Mouse (Mus musculus) ES-E14 (cell line): Measurements from ENCODE around the gene S100a4. TPM values are rescaled to one million over a fixed set of nuclear protein-coding genes. Genes with fewer than 3 reads are reported as not detected.

Source experiments
- DNase-seq: peaks from one replicate; pipeline ENCODE4 v3.0.0-alpha.2; 2013; ENCODE audit warnings: low read depth, low spot score
- H3K27ac ChIP-seq: 2 replicates; pipeline ENCODE4 v1.5.1; 2012; ENCODE audit warnings: low read depth, mild to moderate bottlenecking, low read length, moderate library complexity, mixed read lengths; ENCODE audit not compliant: poor library complexity, insufficient read depth, severe bottlenecking
- H3K36me3 ChIP-seq: 2 replicates; pipeline ENCODE4 v1.6.1; 2012; ENCODE audit warnings: mild to moderate bottlenecking, low read length, moderate library complexity, mixed read lengths; ENCODE audit not compliant: control insufficient read depth, poor library complexity, insufficient read depth, severe bottlenecking
- H3K4me1 ChIP-seq, 2 experiments: fragments of 150-350 bp in 1 of 2; sonication (generic) in 1 of 2; 2 replicates each; pipeline ENCODE4 v1.6.1; 2012; ENCODE audit warnings: low read length in 2 of 2, mild to moderate bottlenecking in 1 of 2, mixed read lengths in 1 of 2; ENCODE audit not compliant: control insufficient read depth in 2 of 2, insufficient read depth in 2 of 2, poor library complexity in 1 of 2
- H3K4me3 ChIP-seq, 2 experiments: fragments of 150-350 bp in 1 of 2; sonication (generic) in 1 of 2; 2 replicates each; pipeline ENCODE4 v1.5.1; 2012; ENCODE audit warnings: low read length in 2 of 2, low read depth in 1 of 2, mild to moderate bottlenecking in 1 of 2, mixed read lengths in 1 of 2; ENCODE audit not compliant: insufficient read depth in 1 of 2, poor library complexity in 1 of 2, severe bottlenecking in 1 of 2
- H3K9ac ChIP-seq: 2 replicates; pipeline ENCODE4 v1.6.1; 2012; ENCODE audit warnings: low read depth, mild to moderate bottlenecking, low read length, mixed read lengths; ENCODE audit not compliant: poor library complexity, insufficient read depth, severe bottlenecking
- H3K9me3 ChIP-seq: fragments of 150-350 bp; sonication (generic); 2 replicates; pipeline ENCODE4 v1.6.1; 2012; ENCODE audit warnings: low read depth, mild to moderate bottlenecking, low read length; ENCODE audit not compliant: control insufficient read depth, insufficient read depth
- CHD2 ChIP-seq: IDR thresholded peaks from 2 replicates; pipeline ENCODE4 v1.6.1; 2014; ENCODE audit warnings: mild to moderate bottlenecking, low read depth, low read length, inconsistent platforms
- HCFC1 ChIP-seq: IDR thresholded peaks from 2 replicates; pipeline ENCODE4 v1.6.1; 2012; ENCODE audit warnings: low read length, inconsistent platforms, borderline replicate concordance; ENCODE audit not compliant: insufficient read depth
- MAFK ChIP-seq: IDR thresholded peaks from 2 replicates; pipeline ENCODE4 v1.6.1; 2014; ENCODE audit warnings: mild to moderate bottlenecking, low read depth, low read length, inconsistent platforms; ENCODE audit not compliant: insufficient read depth
- ZC3H11A ChIP-seq: IDR thresholded peaks from 2 replicates; pipeline ENCODE4 v1.6.1; 2012; ENCODE audit warnings: low read depth, mild to moderate bottlenecking, inconsistent platforms, low read length, borderline replicate concordance
- ZNF384 ChIP-seq: IDR thresholded peaks from 2 replicates; pipeline ENCODE4 v1.6.1; 2012; ENCODE audit warnings: low read depth, low read length, inconsistent platforms
- in situ Hi-C, 2 experiments: fragments of 600-800 bp; cut with MboI; formaldehyde crosslinking; loops; one replicate each; pipeline ENCODE4 v1.15.1; 2025; ENCODE audit warnings: low sequenced_read_pairs in 2 of 2, inconsistent platforms in 1 of 2; ENCODE audit not compliant: unreplicated experiment in 2 of 2
- total RNA-seq: library from RNA; depleted of rRNA; stranded (reverse); fragments of 300-350 nt; gene quantifications from 2 replicates; pipeline ENCODE4 v1.2.3, GENCODE M21; 2012

S100a4 gene
- total RNA-seq, 1 experiment, result 6.9 TPM

DNA sequence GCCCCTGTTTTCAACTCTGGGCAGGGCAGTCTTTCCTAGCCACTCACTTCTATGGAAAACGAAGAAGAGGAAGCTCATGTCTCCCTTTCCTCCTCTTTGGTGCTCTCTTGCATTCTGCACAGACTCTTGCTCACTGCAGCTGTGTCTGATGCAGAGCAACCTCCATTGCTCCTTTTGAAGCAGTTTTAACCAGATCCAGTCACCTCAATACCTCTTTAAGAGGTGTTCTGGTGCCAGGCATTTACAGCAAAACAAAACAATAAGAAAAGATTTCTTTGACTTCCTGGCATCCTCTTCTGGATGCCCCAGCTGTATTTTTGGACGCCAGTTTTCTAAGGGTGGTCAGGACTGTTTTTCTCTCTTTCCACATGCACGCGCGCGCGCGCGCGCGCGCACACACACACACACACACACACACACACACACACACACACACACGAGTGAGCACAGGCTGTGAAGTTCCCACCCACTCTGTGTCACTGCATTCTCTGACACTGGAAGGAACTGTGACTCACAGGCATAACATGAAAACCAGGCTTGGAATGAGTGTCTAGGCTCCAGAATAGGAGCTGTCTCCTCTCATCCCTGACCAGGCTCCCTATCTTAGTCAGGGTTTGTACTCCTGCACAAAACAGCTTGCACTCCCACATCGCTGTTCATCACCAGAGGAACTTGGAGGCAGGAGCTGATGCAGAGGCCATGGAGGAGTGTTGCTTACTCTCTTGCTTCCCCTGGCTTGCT is 16.0 kb upstream of the S100a4 start:
- no peak for DNase-seq

DNA sequence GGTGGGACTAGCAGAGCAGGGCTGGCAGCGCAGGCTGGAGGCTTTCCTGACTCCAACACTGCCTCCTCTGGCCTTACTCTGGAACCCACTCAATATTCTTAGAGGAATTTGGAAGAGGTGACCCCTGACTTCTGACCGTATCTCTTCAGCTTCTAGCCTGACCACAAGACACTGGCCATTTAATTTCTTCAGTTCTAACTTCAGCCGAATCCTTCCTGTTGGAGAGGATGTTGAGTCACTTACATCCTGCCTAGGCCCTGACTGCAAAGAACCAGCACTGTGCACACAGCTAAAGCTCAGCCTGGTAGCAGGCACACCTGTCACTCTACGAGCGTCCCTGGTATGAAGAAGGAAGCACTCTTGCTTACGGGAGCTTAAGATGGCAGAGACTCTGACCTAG is 14.2 kb upstream of the S100a4 start:
- H3K27ac ChIP-seq, result no peak overlapping the region
- no peak for DNase-seq

More for the DNA sequence above, 16.0 kb upstream of the S100a4 start:
- Histone ChIP-seq H3K9me3 (no peaks in the 10 kb centered on the region), H3K4me1 (peaks cover 3 to 15% of the 10 kb centered on the region in 2 experiments; a peak in 1 of 4 replicates), H3K4me3 (no peak overlapping the region), H3K36me3 (no peaks in the 10 kb centered on the region), H3K9ac (no peak overlapping the region), H3K27ac (no peak overlapping the region)
- in situ Hi-C loops, result no loop called here
- no peak for TF ChIP-seq ZC3H11A
- TF ChIP-seq CHD2, result no peak
- no peak for TF ChIP-seq HCFC1
- no peak for TF ChIP-seq ZNF384
- no peak for TF ChIP-seq MAFK

DNA sequence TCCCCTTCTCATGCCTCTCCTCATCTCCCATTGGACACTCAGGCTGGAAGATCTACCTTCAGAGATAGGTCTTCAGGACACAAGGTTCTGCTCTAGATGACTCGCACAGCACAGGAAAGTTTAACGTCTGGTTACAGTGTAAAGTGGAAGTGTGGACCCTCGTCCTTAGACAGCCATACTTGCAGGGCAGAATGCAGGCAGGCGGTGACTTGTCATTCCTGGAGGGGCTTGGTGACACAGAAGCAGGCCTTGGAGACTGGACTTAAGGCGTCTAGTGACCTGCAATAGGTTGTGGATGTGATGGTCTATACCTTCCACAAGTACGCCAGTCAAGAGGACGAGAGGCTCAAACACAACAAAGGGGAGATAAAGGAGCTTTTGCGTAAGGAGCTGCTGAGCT is 13.6 kb upstream of the S100a4 start, which contains the start of gene S100a2:
TSS of gene S100a2 (plus strand) at position 301 of the 400 bp plus-strand sequence.
- Histone ChIP-seq H3K9ac (no peak within 1 kb of the TSS), H3K4me3 (no peak within 1 kb of the TSS), H3K27ac (no peak within 1 kb of the TSS), H3K36me3 (no peaks in the 10 kb centered on the region), H3K4me1 (peaks cover 3 to 15% of the 10 kb centered on the region in 2 experiments; a peak in 1 of 4 replicates), H3K9me3 (no peaks in the 10 kb centered on the region)
- in situ Hi-C loops, result no loop called here
- TF ChIP-seq MAFK (no peak), CHD2 (no peak)
- no peak for DNase-seq

More for the DNA sequence above, 14.2 kb upstream of the S100a4 start:
- H3K9me3 ChIP-seq, result no peaks in the 10 kb centered on the region
- in situ Hi-C loops, result no loop called here
- peaks cover 3 to 15% of the 10 kb centered on the region in 2 experiments; a peak in 1 of 4 replicates for H3K4me1 ChIP-seq
- no peaks in the 10 kb centered on the region for H3K36me3 ChIP-seq
- TF ChIP-seq HCFC1, result no peak
- TF ChIP-seq ZC3H11A, result no peak
- TF ChIP-seq MAFK, result no peak
- TF ChIP-seq ZNF384, result no peak
- no peak for TF ChIP-seq CHD2
- H3K9ac ChIP-seq, result no peak overlapping the region
- H3K4me3 ChIP-seq, result no peak overlapping the region

DNA sequence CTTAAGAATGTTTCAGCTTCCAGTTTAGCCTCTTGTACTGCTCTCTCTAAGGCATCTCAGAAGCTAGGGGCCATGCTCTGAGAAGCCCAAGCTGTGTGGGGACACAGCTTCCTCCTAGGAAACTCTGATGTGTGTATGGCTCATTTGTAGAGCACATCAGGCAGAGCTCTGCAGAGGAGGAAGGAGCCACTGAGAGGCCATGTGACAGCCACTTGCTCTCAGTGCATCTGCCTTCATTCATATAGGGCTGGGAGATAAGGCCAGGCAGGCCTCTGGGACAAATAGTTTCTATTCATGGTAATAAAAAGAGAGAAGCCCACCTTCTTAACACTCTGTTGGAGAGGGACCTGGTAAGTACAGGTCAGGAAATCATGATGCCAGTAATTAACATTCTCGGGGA is 9.1 kb upstream of the S100a4 start:
- Histone ChIP-seq H3K4me1 (no peaks in the 10 kb centered on the region), H3K4me3 (no peak overlapping the region), H3K9me3 (no peaks in the 10 kb centered on the region), H3K36me3 (no peaks in the 10 kb centered on the region), H3K27ac (no peak overlapping the region), H3K9ac (no peak overlapping the region)
- TF ChIP-seq ZNF384 (no peak), HCFC1 (no peak), CHD2 (no peak), ZC3H11A (no peak), MAFK (no peak)
- DNase-seq, result no peak
- in situ Hi-C loops, result no loop called here

DNA sequence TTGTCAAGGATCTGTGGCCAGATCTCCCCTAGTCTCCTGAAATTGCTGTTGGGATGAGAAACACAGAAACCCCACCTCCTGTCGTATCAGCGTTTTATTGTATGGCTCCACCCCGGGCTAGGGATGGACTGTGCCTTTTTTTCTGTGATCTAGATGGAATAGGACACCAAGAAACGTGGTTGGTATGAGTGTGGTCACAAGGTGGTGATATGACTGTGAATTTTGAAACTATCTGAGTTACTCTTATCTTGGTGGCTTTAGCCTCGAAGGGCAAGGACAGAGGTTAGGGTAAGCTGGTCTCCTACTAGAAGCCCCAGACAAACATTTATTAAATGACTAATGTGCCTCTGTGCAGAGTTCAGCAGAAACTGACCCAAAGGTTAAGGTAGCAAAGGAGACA is 8.0 kb upstream of the S100a4 start:
- Histone ChIP-seq H3K9ac (no peak overlapping the region), H3K4me1 (no peaks in the 10 kb centered on the region), H3K36me3 (no peaks in the 10 kb centered on the region), H3K9me3 (no peaks in the 10 kb centered on the region), H3K4me3 (no peak overlapping the region), H3K27ac (no peak overlapping the region)
- in situ Hi-C loops, result no loop called here
- DNase-seq, result no peak
- TF ChIP-seq ZNF384 (no peak), ZC3H11A (no peak), CHD2 (no peak), HCFC1 (no peak), MAFK (no peak)
